Mouse (Mus musculus) ES-E14 (cell line): ENCODE data around the gene Pknox1.

Experiments
- CHD2 ChIP-seq: IDR thresholded peaks from 2 replicates; pipeline ENCODE4 v1.6.1; 2014; ENCODE audit warnings: mild to moderate bottlenecking, low read depth, low read length, inconsistent platforms
- HCFC1 ChIP-seq: IDR thresholded peaks from 2 replicates; pipeline ENCODE4 v1.6.1; 2012; ENCODE audit warnings: low read length, inconsistent platforms, borderline replicate concordance; ENCODE audit not compliant: insufficient read depth
- MAFK ChIP-seq: IDR thresholded peaks from 2 replicates; pipeline ENCODE4 v1.6.1; 2014; ENCODE audit warnings: mild to moderate bottlenecking, low read depth, low read length, inconsistent platforms; ENCODE audit not compliant: insufficient read depth
- ZC3H11A ChIP-seq: IDR thresholded peaks from 2 replicates; pipeline ENCODE4 v1.6.1; 2012; ENCODE audit warnings: low read depth, mild to moderate bottlenecking, inconsistent platforms, low read length, borderline replicate concordance
- ZNF384 ChIP-seq: IDR thresholded peaks from 2 replicates; pipeline ENCODE4 v1.6.1; 2012; ENCODE audit warnings: low read depth, low read length, inconsistent platforms

- TF ChIP-seq ZC3H11A (no peak), MAFK (no peak), ZNF384 (no peak), HCFC1 (no peak), CHD2 (no peak)
These were observed 10.1 kb downstream of the Pknox1 start for GRCm38 (mm10) chr17:31574662-31575061.
